Mouse (Mus musculus) megakaryocyte, embryonic 14.5 days (primary cell): ENCODE results near the gene Slc25a12.

ENCODE experiments used
- FLI1 ChIP-seq: IDR thresholded peaks from 2 replicates; pipeline ENCODE4 v1.6.1; 2012; ENCODE audit warnings: low read length, inconsistent platforms, mixed read lengths
- GATA1 ChIP-seq: IDR thresholded peaks from 3 replicates; pipeline ENCODE4 v1.6.1; 2012; ENCODE audit warnings: mixed read lengths, low read length, inconsistent platforms, borderline replicate concordance

DNA sequence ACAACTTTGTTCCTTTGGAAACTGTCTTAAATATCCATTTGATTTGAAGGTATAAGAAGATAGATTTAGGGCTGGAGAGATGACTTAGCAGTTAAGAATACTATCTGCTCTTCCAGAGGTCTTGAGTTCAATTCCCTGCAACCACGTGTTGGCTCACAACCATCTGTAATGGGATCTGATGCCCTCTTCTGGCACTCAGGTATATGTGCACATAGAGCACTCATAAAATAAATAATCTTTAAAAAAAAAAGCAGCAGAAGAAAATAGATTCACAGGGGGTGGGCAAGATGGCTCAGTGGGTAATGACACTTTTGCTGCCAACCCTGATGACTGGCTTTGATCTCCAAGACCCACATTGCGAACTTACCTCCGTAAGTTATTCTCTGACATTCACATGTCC, 125.4 kb downstream of the Slc25a12 start:
- no peak for TF ChIP-seq GATA1
- no peak for TF ChIP-seq FLI1
